Mouse (Mus musculus) myocyte (in vitro differentiated cells): ENCODE measurements around the gene Xylt1.

ENCODE experiments used
- E2F4 ChIP-seq: IDR thresholded peaks from one replicate; pipeline ENCODE4 v1.6.1; 2011; ENCODE audit warnings: mild to moderate bottlenecking, control low read depth, moderate library complexity; ENCODE audit not compliant: insufficient read depth
- MYOG ChIP-seq, 3 experiments: IDR thresholded peaks; one replicate each; pipeline ENCODE4 v1.6.1; 2011; ENCODE audit warnings: control low read depth in 2 of 3, low read depth in 2 of 3, mild to moderate bottlenecking in 2 of 3; ENCODE audit not compliant: insufficient read length in 2 of 3, control insufficient read depth in 1 of 3, insufficient read depth in 1 of 3
- POLR2A ChIP-seq: IDR thresholded peaks from one replicate; pipeline ENCODE4 v1.6.1; 2011; ENCODE audit warnings: low read depth, mild to moderate bottlenecking, control low read depth, moderate library complexity; ENCODE audit not compliant: insufficient read length
- POLR2AphosphoS2 ChIP-seq: IDR thresholded peaks from one replicate; pipeline ENCODE4 v1.6.1; 2011; ENCODE audit warnings: low read depth, control low read depth; ENCODE audit not compliant: insufficient read length

GRCm38 (mm10) chr7:117411874-117412273, 31.1 kb downstream of the Xylt1 start:
- TF ChIP-seq POLR2A (no peak), E2F4 (no peak), POLR2AphosphoS2 (no peak), MYOG (IDR thresholded peaks at IDR 0.05; ENCODE audit: control insufficient read depth in 1 of 3, insufficient read depth in 1 of 3, insufficient read length in 2 of 3, low read depth in 2 of 3) (no peak)
